Mouse (Mus musculus) midbrain, embryonic 10.5 days (tissue): ENCODE measurements around the gene Rasal1. TPM values are rescaled to one million over a fixed set of nuclear protein-coding genes. Genes with fewer than 3 reads are reported as not detected.

Experiments used
- DNase-seq: peaks from one replicate; pipeline ENCODE4 v3.0.0-alpha.2; 2017; ENCODE audit warnings: low spot score
- H3K27ac ChIP-seq: fragments of 300-500 bp; sonication (generic); replicated peaks from 2 replicates; pipeline ENCODE4 v1.5.1; 2016; ENCODE audit warnings: mild to moderate bottlenecking
- H3K27me3 ChIP-seq: fragments of 300-500 bp; sonication (generic); 2 replicates; pipeline ENCODE4 v1.6.1; 2016; ENCODE audit warnings: low read depth, mild to moderate bottlenecking; ENCODE audit not compliant: poor library complexity, severe bottlenecking
- H3K36me3 ChIP-seq: fragments of 300-500 bp; sonication (generic); 2 replicates; pipeline ENCODE4 v1.6.1; 2016; ENCODE audit warnings: mild to moderate bottlenecking, moderate library complexity
- H3K4me1 ChIP-seq: fragments of 300-500 bp; sonication (generic); 2 replicates; pipeline ENCODE4 v1.6.1; 2016
- H3K4me3 ChIP-seq: fragments of 300-500 bp; sonication (generic); 2 replicates; pipeline ENCODE4 v1.5.1; 2016; ENCODE audit warnings: mild to moderate bottlenecking, moderate library complexity
- H3K9me3 ChIP-seq: fragments of 300-500 bp; sonication (generic); replicated peaks from 2 replicates; pipeline ENCODE4 v1.6.1; 2016; ENCODE audit warnings: mild to moderate bottlenecking
- WGBS: fragments of 180-500 bp; shearing (Covaris S2); methylation state at CpG from one replicate; pipeline ENCODE4 v1.1.7; 2016; 5-methylcytosine and 5-hydroxymethylcytosine counted together
- polyA plus RNA-seq: library from polyadenylated mRNA; unstranded; fragments of >200 nt; fragmentation: Nextera tagmentation; extraction: Ambion mirVana; gene quantifications from 2 replicates; pipeline ENCODE4 v1.2.1, GENCODE M21; 2016

Rasal1 gene
- polyA plus RNA-seq, 1 experiment from 2014 or later, result 0.10 TPM

DNA sequence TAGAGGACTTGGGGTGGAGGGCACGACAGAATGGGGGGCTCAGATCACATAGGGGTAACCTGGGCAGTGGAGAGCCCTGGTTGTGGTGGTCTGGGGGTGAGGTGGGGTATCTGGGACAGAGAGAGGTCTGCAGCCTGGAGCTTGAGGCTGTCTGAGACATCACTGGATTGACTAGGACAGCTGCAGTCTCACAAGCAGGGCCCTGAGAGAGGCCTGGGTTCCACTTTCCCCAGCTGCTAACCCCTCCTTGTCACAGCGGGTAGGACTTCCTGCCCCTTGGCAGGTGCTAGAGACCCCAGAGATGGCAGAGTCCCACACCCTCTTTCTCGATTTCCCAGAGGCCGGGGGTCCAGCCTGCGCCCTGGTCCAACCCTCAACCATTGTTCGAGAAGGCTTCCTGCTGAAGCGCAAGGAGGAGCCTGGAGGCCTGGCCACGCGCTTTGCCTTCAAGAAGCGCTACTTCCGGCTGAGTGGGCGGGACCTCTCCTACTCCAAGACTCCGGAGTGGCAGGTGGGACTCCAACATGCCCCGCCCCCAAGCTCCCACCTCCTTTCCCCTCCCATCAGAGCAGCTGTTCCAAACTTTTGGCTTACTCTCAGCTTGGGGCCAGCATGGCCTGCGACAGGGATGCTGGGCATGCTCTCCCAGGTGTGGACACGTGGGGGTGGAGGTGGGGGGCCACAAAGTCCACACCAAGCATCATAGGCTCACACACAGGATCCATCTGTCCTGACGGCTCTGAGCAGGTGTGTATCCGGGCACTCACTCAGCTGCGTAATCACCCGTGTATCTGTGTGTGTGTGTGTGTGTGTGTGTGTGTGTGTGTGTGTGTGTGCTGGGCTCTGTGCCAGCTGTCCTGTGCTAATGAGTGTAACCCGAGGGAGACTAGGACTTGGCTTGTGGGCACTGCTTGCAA lies 25.9 kb downstream of the Rasal1 start:
- DNase-seq, result peak; percentile 43
- Histone ChIP-seq H3K36me3 (no peaks in the 10 kb centered on the region), H3K4me1 (peaks cover 15% of the 10 kb centered on the region), H3K27ac (peak overlapping the region; percentile 13; the same call in 1 of the 2 replicates), H3K4me3 (0 out of 2 replicates have a peak overlapping the region, but pooled peaks have one; percentile 20), H3K9me3 (no peaks in the 10 kb centered on the region), H3K27me3 (peaks cover 20% of the 10 kb centered on the region)
- 38% methylated on average over 21 of the region's 21 CpGs for WGBS

DNA sequence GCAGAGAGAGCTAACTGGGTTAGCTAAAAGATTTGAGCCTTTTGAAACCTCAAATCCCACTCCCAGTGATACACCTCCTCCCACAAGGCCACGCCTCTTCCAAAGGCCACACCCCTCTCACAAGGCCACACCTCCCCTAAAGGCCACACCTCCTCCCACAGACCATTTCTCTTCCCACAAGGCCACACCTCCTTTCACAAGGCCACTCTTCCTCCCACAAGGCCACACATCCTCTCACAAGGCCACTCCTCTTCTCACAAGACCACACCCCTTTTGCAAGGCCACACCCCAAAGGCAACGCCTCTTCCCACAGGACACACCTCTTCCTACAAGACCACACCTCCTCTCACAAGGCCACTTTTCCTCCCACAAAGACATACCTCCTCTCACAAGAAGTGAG lies 28.9 kb downstream of the Rasal1 start:
- no peak for DNase-seq
- Histone ChIP-seq H3K9me3 (no peaks in the 10 kb centered on the region), H3K4me1 (peaks cover 36% of the 10 kb centered on the region), H3K27ac (no peak overlapping the region), H3K27me3 (peaks cover 40% of the 10 kb centered on the region), H3K4me3 (no peak overlapping the region), H3K36me3 (no peaks in the 10 kb centered on the region)
- 21% methylated on average over 2 of the region's 2 CpGs for WGBS

DNA sequence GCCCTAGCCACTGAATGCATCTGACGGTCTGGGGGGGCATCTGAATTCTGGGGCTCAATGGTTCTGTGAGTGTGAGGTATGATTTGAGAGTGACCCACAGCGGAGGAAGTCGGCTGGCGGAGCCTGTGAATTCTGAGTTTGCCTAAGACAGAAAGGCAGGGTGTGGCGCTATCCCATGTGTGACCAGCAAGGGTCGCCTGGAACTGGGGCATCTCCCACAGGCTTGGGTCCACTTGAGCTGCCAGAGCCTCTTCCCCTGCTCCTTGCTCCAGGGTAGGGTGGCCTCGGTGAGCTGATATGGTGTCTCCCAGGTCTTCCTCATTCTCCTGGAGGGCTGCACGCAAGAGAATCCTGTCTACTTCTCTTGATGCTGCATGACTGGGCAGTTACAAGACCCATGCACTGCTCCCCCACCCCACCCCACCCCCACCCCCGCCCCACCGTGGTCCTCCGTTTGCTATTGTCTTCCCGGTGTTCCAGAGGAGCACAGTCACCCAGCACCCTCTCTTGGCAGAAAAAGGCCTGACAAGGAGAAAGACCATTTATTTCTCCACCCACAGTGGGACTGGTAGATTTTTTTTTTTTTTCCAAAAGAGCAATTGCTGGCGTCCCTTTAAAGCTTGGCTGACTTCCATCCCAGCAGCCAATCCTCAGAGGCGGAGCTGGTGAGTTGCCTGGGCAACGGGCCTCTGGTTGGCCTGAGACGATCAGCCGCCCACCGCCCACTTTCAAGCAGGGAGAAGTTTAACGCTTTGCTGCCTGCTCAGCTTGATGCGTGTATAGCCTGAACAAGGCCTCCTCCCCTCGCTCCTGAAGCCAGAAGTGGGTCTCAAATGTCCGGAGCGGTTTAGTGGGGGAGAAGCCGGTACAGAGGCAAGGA lies 31.3 kb downstream of the Rasal1 start:
- DNase-seq, result peak; percentile 94
- Histone ChIP-seq H3K27ac (peak overlapping the region; percentile 91), H3K27me3 (peaks cover 53% of the 10 kb centered on the region), H3K36me3 (no peaks in the 10 kb centered on the region), H3K9me3 (no peaks in the 10 kb centered on the region), H3K4me1 (peaks cover 35% of the 10 kb centered on the region), H3K4me3 (peak overlapping the region; percentile 64)
- 1% methylated on average over 24 of the region's 24 CpGs for WGBS

DNA sequence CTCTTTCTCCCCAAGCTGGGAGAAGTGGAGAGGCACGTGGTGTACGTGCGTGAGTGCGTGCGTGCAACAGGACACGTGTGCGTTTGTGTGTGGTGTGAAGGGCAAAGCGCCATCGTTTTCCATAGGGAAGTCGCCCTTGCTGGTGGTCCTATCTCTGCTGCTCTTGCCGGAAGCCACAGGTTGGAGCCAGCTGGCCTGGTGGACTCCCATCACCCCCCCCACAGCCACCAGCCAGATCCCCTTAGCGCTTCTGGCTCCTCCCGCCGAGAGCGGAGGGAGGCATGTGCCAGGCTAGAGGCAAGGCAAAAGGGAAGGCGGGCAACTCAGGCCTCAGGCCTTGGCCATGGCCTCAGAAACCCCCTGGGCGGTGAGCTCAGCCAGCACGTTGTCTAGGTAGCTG lies 32.3 kb downstream of the Rasal1 start:
- peaks cover 35% of the 10 kb centered on the region for H3K4me1 ChIP-seq
- peaks cover 63% of the 10 kb centered on the region for H3K27me3 ChIP-seq
- peak overlapping the region; percentile 91 for H3K27ac ChIP-seq
- no peak for DNase-seq
- H3K4me3 ChIP-seq, result peak overlapping the region; percentile 64
- no peaks in the 10 kb centered on the region for H3K36me3 ChIP-seq
- WGBS, result 85% methylated on average over 18 of the region's 18 CpGs
- H3K9me3 ChIP-seq, result no peaks in the 10 kb centered on the region

DNA sequence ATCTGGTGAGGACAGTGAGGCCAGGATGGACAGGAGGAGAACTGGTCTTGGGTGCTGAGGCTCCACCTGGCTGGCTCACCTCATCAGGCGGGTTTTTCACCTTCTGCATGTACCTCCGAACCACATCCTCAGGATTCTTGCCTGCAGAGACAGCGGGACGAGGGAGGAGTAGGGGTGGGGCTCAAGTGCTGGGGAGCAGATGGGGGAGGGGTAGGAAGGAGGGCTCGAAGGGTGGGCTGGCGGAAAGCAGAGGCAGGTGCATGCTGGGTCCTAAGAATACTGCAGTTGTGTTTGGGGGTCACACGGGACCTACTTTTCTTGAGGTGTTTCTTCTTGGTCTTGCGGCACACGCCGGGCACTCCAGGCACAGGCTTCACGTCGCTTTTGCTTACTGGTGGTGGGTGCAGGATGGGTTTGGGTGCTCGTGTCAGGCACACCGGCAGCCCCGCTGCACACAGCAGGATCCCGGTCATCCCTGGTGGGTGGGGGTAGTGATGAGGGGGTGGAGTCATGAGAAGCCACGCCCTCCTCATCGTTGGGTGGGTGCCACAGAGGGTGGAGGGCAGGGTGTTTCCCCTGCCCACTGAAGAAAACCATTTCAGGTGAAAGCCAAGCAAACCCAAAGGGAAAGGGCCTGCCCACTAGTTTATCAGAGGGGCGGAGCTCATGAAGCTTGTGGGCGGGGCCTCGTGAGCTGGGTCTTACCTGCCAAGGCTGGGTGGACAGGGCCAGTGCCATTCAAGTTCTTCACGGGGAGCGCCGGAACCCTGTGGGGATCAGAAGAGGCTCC lies 34.6 kb downstream of the Rasal1 start:
- WGBS, result 6% methylated on average over 24 of the region's 24 CpGs
- peaks cover 75% of the 10 kb centered on the region for H3K27me3 ChIP-seq
- no peaks in the 10 kb centered on the region for H3K9me3 ChIP-seq
- no peak overlapping the region for H3K27ac ChIP-seq
- no peak for DNase-seq
- no peaks in the 10 kb centered on the region for H3K36me3 ChIP-seq
- peaks cover 35% of the 10 kb centered on the region for H3K4me1 ChIP-seq
- H3K4me3 ChIP-seq, result 0 out of 2 replicates have a peak overlapping the region, but pooled peaks have one; percentile 11

DNA sequence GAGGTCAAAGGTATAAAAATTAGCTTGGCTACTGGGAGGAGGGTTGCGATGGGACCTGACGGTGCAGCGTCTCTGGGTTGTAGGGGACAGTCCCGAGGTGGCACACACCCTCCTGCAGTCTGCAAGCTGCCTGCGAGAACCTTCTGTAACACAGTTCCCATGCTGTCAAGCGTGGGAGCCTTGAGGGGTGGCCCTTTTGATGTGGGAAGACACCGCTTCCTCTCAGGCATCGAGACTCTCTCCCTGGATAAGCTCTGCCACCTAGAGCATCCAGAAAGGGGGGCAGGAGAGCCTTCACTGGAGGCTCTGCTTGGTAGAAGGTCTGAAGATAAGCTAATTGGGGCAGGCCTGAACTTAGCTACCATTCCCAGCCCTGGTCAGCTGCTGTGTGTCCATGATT lies 37.1 kb downstream of the Rasal1 start:
- Histone ChIP-seq H3K36me3 (no peaks in the 10 kb centered on the region), H3K4me1 (peaks cover 20% of the 10 kb centered on the region), H3K9me3 (no peaks in the 10 kb centered on the region), H3K4me3 (no peak overlapping the region), H3K27me3 (peaks cover 68% of the 10 kb centered on the region), H3K27ac (no peak overlapping the region)
- DNase-seq, result no peak
- 84% methylated on average over 8 of the region's 8 CpGs for WGBS

DNA sequence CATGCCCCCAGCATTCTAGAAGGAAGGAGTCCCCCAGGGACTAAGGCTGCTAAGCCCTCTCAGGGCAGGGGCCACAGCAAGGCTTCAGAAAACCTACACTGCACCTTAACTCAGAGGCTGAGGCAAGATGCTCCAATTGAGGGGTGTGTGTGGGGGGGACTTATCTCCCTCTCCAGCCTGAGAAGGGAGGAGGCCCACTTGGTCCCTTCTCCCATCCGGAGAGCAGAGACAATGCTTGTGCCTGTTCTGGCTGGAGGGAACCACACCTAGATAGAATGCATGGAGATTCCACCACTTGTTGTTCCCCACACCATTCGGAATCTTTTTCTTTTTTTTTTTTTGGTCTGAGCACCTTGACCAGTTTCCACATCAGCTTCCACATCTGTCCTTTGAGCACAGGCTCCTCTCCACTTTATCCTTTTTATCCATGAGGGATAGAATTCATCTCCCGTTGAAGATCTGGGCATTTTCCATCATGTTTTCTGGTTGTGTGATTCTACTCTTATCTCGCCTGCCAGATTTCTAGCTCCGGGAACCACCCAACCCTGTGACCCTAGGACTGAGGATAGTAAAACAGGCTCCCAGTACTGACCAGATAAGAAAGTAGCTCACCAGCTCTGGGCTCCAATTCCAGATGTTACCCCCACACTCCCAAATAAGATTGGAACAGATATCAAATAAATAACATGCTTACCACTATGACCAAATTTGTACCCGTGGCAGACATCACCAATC lies 38.3 kb downstream of the Rasal1 start:
- Histone ChIP-seq H3K36me3 (no peaks in the 10 kb centered on the region), H3K4me1 (peaks cover 14% of the 10 kb centered on the region), H3K27ac (no peak overlapping the region), H3K4me3 (no peak overlapping the region), H3K9me3 (no peaks in the 10 kb centered on the region), H3K27me3 (peaks cover 68% of the 10 kb centered on the region)
- no peak for DNase-seq
- WGBS, result 81% methylated on average over 6 of the region's 6 CpGs

DNA sequence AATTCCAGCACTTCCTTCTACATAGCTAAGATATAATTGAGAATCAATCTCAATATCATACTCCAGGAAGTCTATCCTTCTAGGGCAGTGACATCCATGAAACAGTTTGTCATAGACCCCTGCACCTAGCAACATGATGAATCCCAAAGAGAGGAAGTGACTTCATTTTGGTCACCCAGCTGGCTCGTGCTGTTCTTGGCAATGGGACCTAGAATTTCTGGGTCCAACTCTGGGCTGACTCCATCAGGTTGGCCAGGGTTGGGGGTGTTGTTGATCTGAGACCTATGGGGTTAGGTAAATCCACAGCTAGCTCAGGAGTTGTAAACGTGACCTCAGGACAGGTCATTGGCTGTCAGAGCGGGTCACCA lies 38.9 kb downstream of the Rasal1 start:
- 85% methylated on average over 3 of the region's 3 CpGs for WGBS
- DNase-seq, result no peak
- peaks cover 68% of the 10 kb centered on the region for H3K27me3 ChIP-seq
- H3K36me3 ChIP-seq, result no peaks in the 10 kb centered on the region
- peaks cover 9% of the 10 kb centered on the region for H3K4me1 ChIP-seq
- H3K9me3 ChIP-seq, result no peaks in the 10 kb centered on the region
- no peak overlapping the region for H3K4me3 ChIP-seq
- H3K27ac ChIP-seq, result no peak overlapping the region

DNA sequence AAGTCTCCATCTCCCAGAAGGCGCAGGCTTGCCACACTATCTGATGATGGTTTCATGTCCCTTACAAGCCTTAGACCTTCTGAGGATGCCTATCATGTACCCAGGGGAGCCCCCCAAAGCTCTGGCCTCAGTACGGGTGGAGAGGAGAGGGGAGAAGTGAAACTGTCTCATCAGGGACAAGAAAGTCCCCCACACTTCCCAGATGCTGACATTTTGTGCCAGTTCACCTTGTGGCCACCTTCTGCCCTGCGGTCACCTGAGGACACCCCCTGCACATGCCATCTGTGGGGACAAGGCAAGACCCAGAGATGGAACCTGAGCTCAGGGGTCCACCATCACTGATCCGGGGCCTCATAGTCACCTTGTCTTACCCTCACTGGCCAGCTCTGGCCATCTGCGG lies 39.3 kb downstream of the Rasal1 start:
- Histone ChIP-seq H3K4me1 (peaks cover 5% of the 10 kb centered on the region), H3K9me3 (no peaks in the 10 kb centered on the region), H3K27me3 (peaks cover 68% of the 10 kb centered on the region), H3K36me3 (no peaks in the 10 kb centered on the region), H3K27ac (no peak overlapping the region), H3K4me3 (no peak overlapping the region)
- no peak for DNase-seq
- WGBS, result 89% methylated on average over 5 of the region's 5 CpGs

DNA sequence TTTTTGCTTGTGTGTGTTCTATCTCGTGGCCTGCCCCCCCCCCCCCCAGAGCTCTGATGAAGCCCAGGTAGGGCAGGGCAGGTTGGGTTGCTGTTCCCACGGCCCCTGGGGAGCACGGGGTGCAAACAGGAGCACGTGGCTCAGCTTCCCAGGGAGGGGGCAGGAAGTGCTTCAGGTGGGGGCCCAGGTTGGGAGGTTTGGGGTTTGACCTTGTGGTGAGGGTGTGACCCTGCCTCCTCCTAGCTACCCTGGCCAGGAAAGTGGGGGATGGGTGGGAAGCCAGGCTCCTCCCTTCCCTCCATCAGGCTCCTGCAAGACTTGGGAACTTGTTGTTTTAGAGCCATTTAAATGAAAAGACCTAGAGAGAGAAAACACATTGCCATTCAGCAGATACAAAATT lies 39.8 kb downstream of the Rasal1 start:
- H3K27ac ChIP-seq, result no peak overlapping the region
- WGBS, result 53% methylated on average over 4 of the region's 4 CpGs
- no peaks in the 10 kb centered on the region for H3K36me3 ChIP-seq
- peaks cover 68% of the 10 kb centered on the region for H3K27me3 ChIP-seq
- H3K4me3 ChIP-seq, result no peak overlapping the region
- no peak for DNase-seq
- no peaks in the 10 kb centered on the region for H3K4me1 ChIP-seq
- no peaks in the 10 kb centered on the region for H3K9me3 ChIP-seq

DNA sequence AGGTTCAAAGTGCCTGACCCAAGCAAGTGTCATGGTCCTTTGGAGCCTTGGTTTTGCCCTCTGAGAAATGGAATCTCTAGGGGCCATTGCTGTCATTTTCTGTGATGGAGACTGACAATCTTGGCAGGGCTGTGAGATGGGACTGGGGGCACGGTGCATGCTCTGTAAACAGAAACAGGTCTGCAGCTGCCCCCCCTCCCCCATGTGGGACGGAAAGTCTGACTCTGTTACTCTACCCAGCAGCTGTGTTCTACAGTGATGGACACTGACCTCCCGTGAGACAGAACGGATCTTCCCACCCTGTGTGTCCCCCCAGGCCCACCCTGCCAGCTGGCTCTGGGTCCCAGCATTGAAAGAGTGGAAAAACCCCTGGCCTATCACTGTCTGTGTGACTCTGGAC lies 41.8 kb downstream of the Rasal1 start:
- 67% methylated on average over 4 of the region's 4 CpGs for WGBS
- Histone ChIP-seq H3K36me3 (no peaks in the 10 kb centered on the region), H3K9me3 (no peaks in the 10 kb centered on the region), H3K4me1 (peaks cover 14% of the 10 kb centered on the region), H3K27ac (no peak overlapping the region), H3K4me3 (no peak overlapping the region), H3K27me3 (peaks cover 68% of the 10 kb centered on the region)
- no peak for DNase-seq

DNA sequence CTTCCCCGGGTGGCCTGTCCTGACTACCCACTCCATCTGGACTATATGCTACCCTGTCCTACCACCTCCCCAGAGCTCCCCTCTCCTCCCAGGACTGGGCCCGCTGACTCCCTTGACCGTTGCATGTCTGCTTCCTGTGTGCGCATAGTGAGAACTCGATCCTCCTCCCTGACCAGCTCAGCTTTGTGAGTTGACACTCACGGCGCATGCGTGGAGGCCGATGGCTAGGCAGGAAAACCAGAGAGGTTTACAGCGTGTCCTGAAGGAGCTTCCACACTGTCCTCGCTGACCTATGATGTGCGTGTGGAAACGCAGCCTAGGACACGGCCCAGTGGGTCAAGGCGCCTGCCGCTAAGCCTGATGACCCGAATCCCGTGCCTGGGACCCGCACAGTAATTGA lies 43.4 kb downstream of the Rasal1 start:
- WGBS, result 81% methylated on average over 19 of the region's 19 CpGs
- Histone ChIP-seq H3K4me1 (peaks cover 14% of the 10 kb centered on the region), H3K36me3 (no peaks in the 10 kb centered on the region), H3K9me3 (no peaks in the 10 kb centered on the region), H3K4me3 (no peak overlapping the region), H3K27me3 (peaks cover 68% of the 10 kb centered on the region), H3K27ac (no peak overlapping the region)
- no peak for DNase-seq
